ENCODE assay signal across 15 mouse cellular contexts in the genomic region with DNA sequence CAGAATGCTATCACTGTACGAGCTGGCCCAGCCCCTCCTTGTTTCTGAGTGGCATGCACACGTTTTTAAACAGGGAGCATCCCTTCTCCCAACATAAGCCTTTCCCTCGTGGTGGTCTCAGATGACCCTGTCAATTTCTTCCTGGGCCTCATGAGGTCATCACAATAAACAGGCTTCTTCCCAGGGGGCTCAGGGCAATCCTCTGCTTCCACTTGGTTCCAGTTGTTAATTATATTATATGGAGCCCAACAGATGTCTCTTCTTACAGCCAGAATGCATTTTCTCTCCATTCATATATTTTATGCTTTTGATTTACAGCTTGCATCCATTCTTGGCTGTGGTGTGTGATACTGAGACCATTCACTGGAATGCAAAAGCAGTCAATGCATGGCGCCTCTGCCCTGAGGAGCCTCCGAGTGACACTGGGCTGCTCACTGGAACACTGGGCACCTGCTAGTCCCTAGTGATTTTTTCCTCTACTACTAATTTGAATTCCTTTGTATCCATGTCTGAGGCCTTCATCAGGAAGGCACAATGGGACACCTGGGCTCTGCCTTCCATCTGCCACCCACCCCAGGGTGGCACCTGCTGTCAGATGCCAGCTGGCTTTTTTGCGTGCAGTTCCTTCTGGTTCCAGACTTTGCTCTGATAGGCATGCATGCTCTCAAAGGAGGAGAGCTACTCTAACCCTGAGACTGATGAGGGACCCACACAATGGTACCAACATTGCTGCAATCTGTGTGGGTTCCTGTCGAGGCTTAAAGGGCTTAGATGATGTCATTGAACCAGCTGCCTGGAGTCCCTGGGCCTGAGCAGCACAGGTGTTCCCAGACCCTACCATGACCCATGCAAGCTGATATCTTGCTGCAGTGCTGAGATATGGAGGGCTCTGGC.
A peak's percentile ranks its signal among the peaks of the same experiment; 100 is the strongest.
DNase-seq lines count a peak whose midpoint lies in the region; ATAC-seq and TF ChIP-seq lines count a peak whose summit lies in the region.
"Had no signal": no experiment of that assay in that cellular context is flagged by ENCODE, and none has a peak within 500 bp of the region (broad histone marks: within the 10 kb centered on the region; RNA-seq: fewer than 3 reads in every experiment).

No protein-coding gene starts in this region.

- H3K4me1 ChIP-seq in hindbrain, postnatal 0 days (ENCODE audit: insufficient read depth, low read length), result no peaks in the 10 kb centered on the region
- H3K4me1 ChIP-seq: megakaryocyte, embryonic 14.5 days had no signal

- no peaks in the 10 kb centered on the region for H3K27me3 ChIP-seq in hindbrain, postnatal 0 days (ENCODE audit: insufficient read depth, low read length)
- H3K27me3 ChIP-seq: megakaryocyte, embryonic 14.5 days had no signal

- no peaks in the 10 kb centered on the region for H3K9me3 ChIP-seq in hindbrain, postnatal 0 days (ENCODE audit: low read length)

- no peak; the same call in 1 of the 2 replicates for ATAC-seq in cerebellum, adult (ENCODE audit: insufficient number of reproducible peaks, low FRiP score, low TSS enrichment)
- ATAC-seq in hindbrain, postnatal 0 days, result no peak

- H3K36me3 ChIP-seq in hindbrain, postnatal 0 days (ENCODE audit: insufficient read depth, low read length), result no peaks in the 10 kb centered on the region

- no peak overlapping the region for H3K9ac ChIP-seq in hindbrain, postnatal 0 days (replicated peaks; ENCODE audit: low read length)

- TF ChIP-seq CTCF in left cerebral cortex, adult 2 months (IDR thresholded peaks at IDR 0.05), result no peak
- no peak for TF ChIP-seq CTCF in hindbrain, postnatal 0 days (IDR thresholded peaks at IDR 0.05; ENCODE audit: low read depth)

- no peak overlapping the region for H3K4me3 ChIP-seq in left cerebral cortex, adult 2 months
- H3K4me3 ChIP-seq in hindbrain, postnatal 0 days (ENCODE audit: low read length), result no peak overlapping the region
- H3K4me3 ChIP-seq: heart, adult 2 months; megakaryocyte, embryonic 14.5 days had no signal

- peak; percentile 38 for DNase-seq in cerebellum, adult 11-12 months
- DNase-seq in left cerebral cortex, postnatal 4 days, result peak; percentile 9
- no peak for DNase-seq in left cerebral cortex, adult 2 months (ENCODE audit: extremely low spot score in 1 of 2, low spot score in 2 of 2)
- peak; percentile 24 for DNase-seq in cerebellum, adult 9-10 months
- peak; percentile 12 for DNase-seq in hindbrain, postnatal 0 days (ENCODE audit: low spot score)
- DNase-seq in adrenal gland, postnatal 36 days, result no peak
- no peak for DNase-seq in yolk sac, embryonic 10.5 days (ENCODE audit: low spot score)
- DNase-seq: adrenal gland, adult 2 months; heart, adult 2 months; kidney, adult 18-20 months; lung, adult 2 months; right cerebral cortex, postnatal 25 days; thymus, postnatal 14 days had no signal

- 35% methylated on average over 7 of the region's 7 CpGs for WGBS in hindbrain, postnatal 0 days

- H3K27ac ChIP-seq in left cerebral cortex, adult 2 months, result no peak overlapping the region
- H3K27ac ChIP-seq in hindbrain, postnatal 0 days, result no peak overlapping the region
- H3K27ac ChIP-seq: heart, adult 2 months had no signal

- no peak overlapping the region for H3K4me2 ChIP-seq in hindbrain, postnatal 0 days (ENCODE audit: low read depth, low read length)

- intact Hi-C loops in left cerebral cortex, postnatal 4 days (cut with DNase I), result no loop called here
- intact Hi-C loops in left cerebral cortex, adult 2 months (cut with DNase I), result no loop called here

Comparison
In these comparisons a context has a peak if more than half of its experiments do, and no peak if none do; other contexts are left out.
1. DNase-seq: peak in cerebellum, adult 11-12 months (single experiment), left cerebral cortex, postnatal 4 days (single experiment), cerebellum, adult 9-10 months (single experiment) and hindbrain, postnatal 0 days (single experiment); none in left cerebral cortex, adult 2 months (0 of 2), adrenal gland, postnatal 36 days (0 of 2) and yolk sac, embryonic 10.5 days (single experiment).